Mouse (Mus musculus): ENCODE measurements at regions not wholly inside any gene's neighbourhood (a gene's known extent, or its start where the extent isn't known, plus 50 kb on each side); places are given as distances from the start of the nearest gene placed in this dataset.

DNA sequence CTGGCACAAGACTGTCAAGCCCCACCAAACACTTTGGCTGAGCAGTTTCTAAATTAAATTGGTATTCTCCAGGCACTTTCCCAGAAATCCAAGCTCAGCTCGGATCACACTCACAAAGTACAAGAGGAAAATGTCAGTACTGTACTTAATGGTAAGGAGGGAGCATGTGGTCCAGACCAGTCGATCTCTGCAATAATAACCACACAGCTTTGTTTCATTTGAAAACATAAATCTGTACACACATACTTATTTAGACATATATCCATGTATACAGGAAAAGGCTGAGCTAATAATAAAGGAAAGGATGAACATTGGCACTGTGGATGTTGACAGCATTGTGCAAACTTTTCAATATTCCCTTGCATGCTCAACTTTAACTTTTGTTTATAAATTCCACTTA is 184.1 kb downstream of the Fbxo8 start:
- TF ChIP-seq POLR2A (IDR thresholded peaks at IDR 0.05; ENCODE audit: borderline replicate concordance, extremely low read depth, low read depth, low read length) (no peak), CTCF (IDR thresholded peaks at IDR 0.05; ENCODE audit: insufficient read depth, low read length) (no peak)
